Mouse (Mus musculus): ENCODE measurements around the gene Zfp13.

Zfp13 gene

GRCm38 (mm10) chr17:23598582-23599552, at the start of gene Zfp13:
Gene Zfp13 (minus strand): TSS chr17:23599487.
- peak; percentile 74 for DNase-seq (ENCODE audit: low read depth, low spot score)
- no peaks in the 10 kb centered on the region for H3K27me3 ChIP-seq (ENCODE audit: control insufficient read depth, insufficient read depth, low read length, poor library complexity, severe bottlenecking)
- no peaks in the 10 kb centered on the region for H3K36me3 ChIP-seq (ENCODE audit: control insufficient read depth, insufficient read depth, low read length, poor library complexity, severe bottlenecking)

GRCm38 (mm10) chr17:23645894-23646293, 46.6 kb upstream of the Zfp13 start:
- H3K27me3 ChIP-seq (ENCODE audit: control insufficient read depth, insufficient read depth, low read length, poor library complexity, severe bottlenecking) = no peaks in the 10 kb centered on the region; the same call in 1 of the 2 replicates
- no peaks in the 10 kb centered on the region for H3K36me3 ChIP-seq (ENCODE audit: control insufficient read depth, insufficient read depth, low read length, poor library complexity, severe bottlenecking)
- no peak for DNase-seq (ENCODE audit: low read depth, low spot score)

DNA sequence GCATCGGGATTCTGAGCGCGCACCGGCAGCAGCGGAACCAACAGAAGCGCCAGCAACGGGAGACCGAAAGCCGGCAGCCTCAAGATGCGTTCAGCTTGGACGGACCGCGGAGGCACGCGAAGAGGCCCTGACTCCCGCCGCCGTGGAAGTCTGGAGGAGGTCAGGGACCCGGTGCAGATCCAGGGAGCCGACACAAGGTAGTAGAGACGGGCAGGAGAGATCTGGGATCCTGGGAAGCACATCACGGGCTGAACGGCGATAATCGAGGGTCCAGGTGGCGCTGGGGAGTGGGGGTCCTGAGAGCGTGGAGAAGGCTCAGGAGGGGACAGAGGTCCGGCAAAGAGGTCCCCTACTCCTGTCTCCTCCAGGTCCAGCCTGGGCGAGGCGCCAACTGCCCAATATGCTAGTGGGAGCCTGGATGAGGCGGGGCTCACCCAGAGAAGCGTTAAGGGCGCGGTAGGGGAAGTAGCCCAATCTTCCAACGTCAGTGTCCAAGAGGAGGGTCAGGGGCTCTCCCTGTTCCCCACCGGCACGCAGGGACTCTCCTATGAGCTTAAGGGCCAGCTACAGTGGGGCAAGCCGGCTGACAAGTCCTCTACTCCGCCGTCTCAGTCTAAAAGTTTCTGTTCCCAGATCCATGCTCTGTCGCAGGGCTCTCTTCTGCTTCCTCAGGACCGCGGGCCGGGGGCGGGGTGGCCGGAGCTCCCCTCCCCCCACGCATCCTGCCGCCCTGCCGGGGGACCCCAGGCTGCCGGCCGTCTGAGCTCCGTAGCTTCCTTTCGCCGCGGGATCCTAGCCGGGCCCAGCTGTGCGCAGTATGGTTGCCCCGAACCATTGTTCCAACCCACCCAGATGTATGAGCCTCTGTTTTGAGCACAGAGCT, 45.6 kb upstream of the Zfp13 start, which contains the start of gene Mmp25:
Gene Mmp25 (minus strand): TSS at position 665 of the 883 bp plus-strand sequence.
- H3K27me3 ChIP-seq (ENCODE audit: control insufficient read depth, insufficient read depth, low read length, poor library complexity, severe bottlenecking) = no peaks in the 10 kb centered on the region; the same call in 1 of the 2 replicates
- no peaks in the 10 kb centered on the region for H3K36me3 ChIP-seq (ENCODE audit: control insufficient read depth, insufficient read depth, low read length, poor library complexity, severe bottlenecking)
- no peak for DNase-seq (ENCODE audit: low read depth, low spot score)

- H3K36me3 ChIP-seq (ENCODE audit: control insufficient read depth, insufficient read depth, low read length, poor library complexity, severe bottlenecking) = no peaks in the 10 kb centered on the region
- DNase-seq (ENCODE audit: low read depth, low spot score) = no peak
- H3K27me3 ChIP-seq (ENCODE audit: control insufficient read depth, insufficient read depth, low read length, poor library complexity, severe bottlenecking) = no peaks in the 10 kb centered on the region; the same call in 1 of the 2 replicates
Measured at GRCm38 (mm10) chr17:23631241-23631640, 32.0 kb upstream of the Zfp13 start.

DNA sequence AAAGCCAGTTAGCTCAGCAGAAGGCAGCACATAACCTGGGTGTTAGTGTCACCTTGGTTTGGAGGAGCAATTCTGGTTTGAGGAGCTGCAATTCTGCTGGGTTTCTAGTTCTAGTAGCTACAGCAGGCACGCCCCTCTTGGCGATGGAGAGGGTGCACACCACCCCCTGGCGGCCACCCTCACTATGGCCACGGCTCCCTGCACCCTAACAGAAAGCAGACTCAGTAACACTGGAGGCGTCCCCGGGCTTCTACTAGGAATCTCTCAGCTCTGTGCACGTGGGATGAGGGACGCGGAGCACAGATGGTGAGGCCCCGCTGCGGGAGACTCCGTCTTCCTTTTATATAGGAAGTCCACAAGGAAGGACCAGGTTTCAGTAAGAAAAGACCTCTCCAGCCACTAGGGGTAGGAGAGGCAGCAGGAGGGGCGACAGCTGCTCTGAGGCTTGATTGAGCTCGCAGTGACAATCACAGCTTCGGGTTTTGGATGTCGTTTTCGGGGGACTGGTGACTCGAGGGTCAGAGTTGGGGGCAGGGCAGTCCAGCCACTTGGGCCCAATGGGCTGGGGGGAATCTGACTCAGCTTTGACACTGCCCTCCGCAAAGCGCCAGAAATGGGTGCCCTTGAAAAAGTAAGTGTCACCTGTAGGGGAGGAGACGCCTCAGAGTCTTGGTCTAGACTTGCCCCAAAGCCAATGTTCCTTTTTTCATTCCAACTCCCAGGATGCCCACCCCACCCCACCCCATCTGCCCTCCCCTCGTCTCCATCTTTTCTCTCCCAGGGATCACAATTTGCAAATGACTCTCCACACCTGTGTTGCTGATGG, 31.1 kb upstream of the Zfp13 start:
- Histone ChIP-seq H3K36me3 (ENCODE audit: control insufficient read depth, insufficient read depth, low read length, poor library complexity, severe bottlenecking) (no peaks in the 10 kb centered on the region), H3K27me3 (ENCODE audit: control insufficient read depth, insufficient read depth, low read length, poor library complexity, severe bottlenecking) (no peaks in the 10 kb centered on the region)
- peak; percentile 74 for DNase-seq (ENCODE audit: low read depth, low spot score)

GRCm38 (mm10) chr17:23627813-23628212, 28.5 kb upstream of the Zfp13 start:
- no peaks in the 10 kb centered on the region for H3K27me3 ChIP-seq (ENCODE audit: control insufficient read depth, insufficient read depth, low read length, poor library complexity, severe bottlenecking)
- no peaks in the 10 kb centered on the region for H3K36me3 ChIP-seq (ENCODE audit: control insufficient read depth, insufficient read depth, low read length, poor library complexity, severe bottlenecking)
- DNase-seq (ENCODE audit: low read depth, low spot score) = no peak

DNA sequence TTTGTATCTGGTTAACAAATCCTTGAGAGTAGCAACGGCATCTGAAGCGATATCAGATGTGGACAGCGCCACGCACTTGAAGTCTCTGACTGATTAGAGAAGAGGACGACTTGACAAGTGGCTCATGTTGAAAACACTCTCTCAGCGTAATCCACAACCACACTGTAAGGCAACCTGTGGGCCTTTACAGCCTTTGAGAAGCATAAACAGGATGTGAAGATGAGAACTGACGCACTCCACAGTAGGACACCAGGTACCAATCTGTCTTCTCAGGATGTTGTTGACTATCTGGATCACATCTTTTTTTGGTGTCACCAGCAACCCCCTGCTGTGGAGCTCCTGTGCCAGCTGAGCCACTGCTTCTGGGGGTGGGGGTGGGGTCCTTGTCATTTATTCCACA, 21.1 kb upstream of the Zfp13 start:
- Histone ChIP-seq H3K36me3 (ENCODE audit: control insufficient read depth, insufficient read depth, low read length, poor library complexity, severe bottlenecking) (no peaks in the 10 kb centered on the region), H3K27me3 (ENCODE audit: control insufficient read depth, insufficient read depth, low read length, poor library complexity, severe bottlenecking) (no peaks in the 10 kb centered on the region; the same call in 1 of the 2 replicates)
- no peak for DNase-seq (ENCODE audit: low read depth, low spot score)

DNA sequence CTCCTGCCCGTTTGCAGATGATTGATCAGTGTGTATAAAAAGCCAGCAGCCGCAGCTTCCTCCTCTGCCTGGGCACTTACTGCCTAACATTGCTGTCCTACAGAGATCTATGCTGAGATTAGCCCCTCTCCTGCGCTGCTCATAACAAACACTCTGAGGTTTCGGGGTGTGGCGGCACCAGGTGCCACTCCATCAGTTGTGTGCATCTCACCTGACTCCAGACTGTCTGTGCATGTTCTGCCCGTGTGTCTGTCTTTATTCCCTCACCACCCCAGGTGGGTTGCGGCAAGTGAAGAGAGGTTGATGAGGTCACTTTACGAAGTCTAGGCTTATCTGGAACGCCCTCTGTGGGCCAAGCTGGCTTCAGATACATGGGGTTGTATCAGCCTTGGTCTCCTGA, 17.8 kb upstream of the Zfp13 start:
- Histone ChIP-seq H3K27me3 (ENCODE audit: control insufficient read depth, insufficient read depth, low read length, poor library complexity, severe bottlenecking) (no peaks in the 10 kb centered on the region; the same call in 1 of the 2 replicates), H3K36me3 (ENCODE audit: control insufficient read depth, insufficient read depth, low read length, poor library complexity, severe bottlenecking) (no peaks in the 10 kb centered on the region)
- peak; percentile 15 for DNase-seq (ENCODE audit: low read depth, low spot score)

DNA sequence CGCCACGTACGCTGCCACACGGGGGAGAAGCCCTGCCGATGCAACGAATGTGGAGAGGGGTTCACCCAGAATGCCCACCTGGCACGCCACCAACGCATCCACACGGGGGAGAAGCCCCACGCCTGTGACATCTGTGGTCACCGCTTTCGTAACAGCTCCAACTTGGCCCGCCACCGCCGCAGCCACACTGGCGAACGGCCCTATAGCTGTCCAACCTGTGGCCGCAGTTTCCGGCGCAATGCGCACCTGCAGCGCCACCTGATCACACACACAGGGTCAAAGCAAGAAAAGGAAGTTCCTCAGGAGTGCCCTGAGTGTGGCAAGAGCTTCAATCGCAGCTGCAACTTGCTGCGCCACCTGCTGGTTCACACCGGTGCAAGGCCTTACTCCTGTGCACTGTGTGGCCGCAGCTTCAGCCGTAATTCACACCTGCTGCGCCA, 11.1 kb upstream of the Zfp13 start:
- peak; percentile 94 for DNase-seq (ENCODE audit: low read depth, low spot score)
- H3K36me3 ChIP-seq (ENCODE audit: control insufficient read depth, insufficient read depth, low read length, poor library complexity, severe bottlenecking) = no peaks in the 10 kb centered on the region
- no peaks in the 10 kb centered on the region for H3K27me3 ChIP-seq (ENCODE audit: control insufficient read depth, insufficient read depth, low read length, poor library complexity, severe bottlenecking)

GRCm38 (mm10) chr17:23609612-23610011, 10.3 kb upstream of the Zfp13 start:
- Histone ChIP-seq H3K27me3 (ENCODE audit: control insufficient read depth, insufficient read depth, low read length, poor library complexity, severe bottlenecking) (no peaks in the 10 kb centered on the region), H3K36me3 (ENCODE audit: control insufficient read depth, insufficient read depth, low read length, poor library complexity, severe bottlenecking) (no peaks in the 10 kb centered on the region)
- no peak for DNase-seq (ENCODE audit: low read depth, low spot score)

DNA sequence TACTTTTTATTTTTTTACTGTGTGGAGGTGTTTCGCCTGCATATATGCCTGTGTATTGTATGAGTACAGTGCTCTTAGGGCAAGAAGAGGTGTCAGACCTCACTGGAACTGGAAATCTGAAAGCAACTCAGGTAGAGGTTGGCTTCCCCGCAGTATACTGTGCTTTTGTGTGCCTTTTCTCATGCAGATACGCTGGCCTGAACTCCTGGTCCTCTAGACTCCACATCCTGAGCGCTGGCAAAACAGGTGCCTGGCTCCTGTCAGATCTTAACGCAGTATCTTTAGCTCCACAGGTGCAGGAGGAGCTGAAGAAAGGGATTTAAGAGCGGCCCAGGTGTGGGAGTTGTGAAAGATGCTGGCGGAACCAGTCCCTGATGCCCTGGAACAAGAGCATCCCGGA, 5.9 kb upstream of the Zfp13 start:
- DNase-seq (ENCODE audit: low read depth, low spot score) = no peak
- no peaks in the 10 kb centered on the region for H3K36me3 ChIP-seq (ENCODE audit: control insufficient read depth, insufficient read depth, low read length, poor library complexity, severe bottlenecking)
- H3K27me3 ChIP-seq (ENCODE audit: control insufficient read depth, insufficient read depth, low read length, poor library complexity, severe bottlenecking) = no peaks in the 10 kb centered on the region

DNA sequence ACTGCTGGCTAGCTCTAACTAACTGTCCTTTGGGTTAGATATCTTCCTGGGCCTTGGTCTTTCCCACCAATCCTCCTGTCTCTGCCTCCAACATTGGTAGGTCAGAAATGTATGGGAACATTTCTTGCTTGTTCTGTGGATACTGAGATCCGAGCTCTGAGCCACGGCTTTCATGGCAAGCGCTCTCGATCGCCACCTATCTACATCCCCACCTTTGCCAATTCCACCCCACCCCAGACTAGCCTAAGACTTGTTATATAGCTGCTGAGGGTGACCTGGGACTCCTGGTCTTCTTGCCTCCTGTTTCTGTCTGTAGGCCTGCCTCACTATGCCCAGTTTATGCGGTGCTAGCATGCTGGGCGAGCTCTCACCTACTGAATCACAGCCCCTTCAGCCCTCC, 5.1 kb upstream of the Zfp13 start:
- Histone ChIP-seq H3K27me3 (ENCODE audit: control insufficient read depth, insufficient read depth, low read length, poor library complexity, severe bottlenecking) (no peaks in the 10 kb centered on the region), H3K36me3 (ENCODE audit: control insufficient read depth, insufficient read depth, low read length, poor library complexity, severe bottlenecking) (no peaks in the 10 kb centered on the region)
- no peak for DNase-seq (ENCODE audit: low read depth, low spot score)

DNA sequence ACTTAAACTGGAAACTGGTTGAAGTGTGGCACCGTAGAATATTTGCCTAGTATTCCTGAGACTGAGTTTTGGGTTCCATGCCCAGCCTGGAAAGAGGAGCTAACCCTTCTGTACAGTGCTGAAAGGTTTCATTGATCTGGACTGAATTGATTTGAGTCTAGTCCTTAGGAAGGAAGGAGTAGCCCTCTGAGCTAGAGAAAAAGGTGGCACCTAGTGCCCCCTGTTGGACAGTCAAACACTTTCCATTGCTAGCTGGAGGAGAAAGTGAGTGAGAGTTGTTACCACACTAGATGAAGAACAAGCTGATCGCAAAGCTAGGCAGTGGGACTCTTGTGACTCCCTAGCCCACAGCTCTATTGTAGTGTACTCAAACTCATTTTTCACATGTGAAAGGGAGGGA, 4.3 kb upstream of the Zfp13 start:
- DNase-seq (ENCODE audit: low read depth, low spot score) = peak; percentile 72
- Histone ChIP-seq H3K36me3 (ENCODE audit: control insufficient read depth, insufficient read depth, low read length, poor library complexity, severe bottlenecking) (no peaks in the 10 kb centered on the region), H3K27me3 (ENCODE audit: control insufficient read depth, insufficient read depth, low read length, poor library complexity, severe bottlenecking) (no peaks in the 10 kb centered on the region)

- H3K27me3 ChIP-seq (ENCODE audit: control insufficient read depth, insufficient read depth, low read length, poor library complexity, severe bottlenecking) = no peaks in the 10 kb centered on the region
- no peak for DNase-seq (ENCODE audit: low read depth, low spot score)
- no peaks in the 10 kb centered on the region for H3K36me3 ChIP-seq (ENCODE audit: control insufficient read depth, insufficient read depth, low read length, poor library complexity, severe bottlenecking)
Measured at GRCm38 (mm10) chr17:23603077-23603476, 3.8 kb upstream of the Zfp13 start.

Data from splenic B cell, adult 2 months (primary cell).